Mouse (Mus musculus) CH12.LX (cell line): ENCODE data around the gene Mad2l2.

ENCODE experiments used
- CTCF ChIP-seq, 2 experiments: IDR thresholded peaks in 1 of 2; conservative IDR thresholded peaks in 1 of 2; 2 replicates each; pipeline ENCODE4 v1.5.1; 2011 to 2012; ENCODE audit warnings: low read depth in 2 of 2, low read length in 2 of 2, improper control_type of control experiment in 1 of 2, inconsistent platforms in 1 of 2, mild to moderate bottlenecking in 1 of 2, moderate library complexity in 1 of 2
- ELF1 ChIP-seq: IDR thresholded peaks from 2 replicates; pipeline ENCODE4 v1.6.1; 2014; ENCODE audit warnings: low read depth, mild to moderate bottlenecking, inconsistent platforms, low read length, improper control_type of control experiment
- MAFK ChIP-seq: IDR thresholded peaks from 2 replicates; pipeline ENCODE4 v1.6.1; 2011; ENCODE audit warnings: low read length, improper control_type of control experiment; ENCODE audit not compliant: insufficient replicate concordance
- NRF1 ChIP-seq: IDR thresholded peaks from 2 replicates; pipeline ENCODE4 v1.6.1; 2014; ENCODE audit warnings: low read depth, mild to moderate bottlenecking, inconsistent platforms, low read length, improper control_type of control experiment, moderate library complexity
- POLR2A ChIP-seq: IDR thresholded peaks from 2 replicates; pipeline ENCODE4 v1.6.1; 2011; ENCODE audit warnings: low read depth, mild to moderate bottlenecking, improper control_type of control experiment, low read length
- POLR2AphosphoS2 ChIP-seq: IDR thresholded peaks from 2 replicates; pipeline ENCODE4 v1.6.1; 2011; ENCODE audit warnings: low read depth, low read length, improper control_type of control experiment
- UBTF ChIP-seq: IDR thresholded peaks from 2 replicates; pipeline ENCODE4 v1.6.1; 2012; ENCODE audit warnings: low read depth, mild to moderate bottlenecking, inconsistent platforms, low read length, improper control_type of control experiment, moderate library complexity
- ZC3H11A ChIP-seq: IDR thresholded peaks from 2 replicates; pipeline ENCODE4 v1.6.1; 2012; ENCODE audit warnings: low read depth, mild to moderate bottlenecking, inconsistent platforms, low read length, improper control_type of control experiment
- ZMIZ1 ChIP-seq: IDR thresholded peaks from 2 replicates; pipeline ENCODE4 v1.6.1; 2012; ENCODE audit warnings: low read depth, mild to moderate bottlenecking, inconsistent platforms, low read length, improper control_type of control experiment
- ZNF384 ChIP-seq: IDR thresholded peaks from 2 replicates; pipeline ENCODE4 v1.6.1; 2012; ENCODE audit warnings: low read depth, low read length, improper control_type of control experiment, inconsistent platforms

- TF ChIP-seq CTCF (conservative IDR thresholded peaks at IDR 0.05 in 1 of 2, IDR thresholded peaks at IDR 0.05 in 1 of 2; ENCODE audit: low read depth in 2 of 2, low read length in 2 of 2), result peak; percentile 92 to 97
- TF ChIP-seq ZNF384, result no peak
- no peak for TF ChIP-seq POLR2A
- TF ChIP-seq ELF1, result no peak
- no peak for TF ChIP-seq UBTF
- TF ChIP-seq ZC3H11A, result no peak
- TF ChIP-seq NRF1, result no peak
- no peak for TF ChIP-seq ZMIZ1
- no peak for TF ChIP-seq MAFK
- no peak for TF ChIP-seq POLR2AphosphoS2
Observed at GRCm38 (mm10) chr4:148170842-148171241, 40.7 kb downstream of the Mad2l2 start.
